14 mouse cellular contexts compared by ENCODE assay signal in genomic region chr2:28066686-28067085, GRCm38 (mm10). TPM values are rescaled to one million over a fixed set of nuclear protein-coding genes. Genes with fewer than 3 reads are reported as not detected.
DNase-seq lines count a peak whose midpoint lies in the region; ATAC-seq lines count a peak whose summit lies in the region.
"Had no signal": no experiment of that assay in that cellular context is flagged by ENCODE, and none has a peak within 500 bp of the region (broad histone marks: within the 10 kb centered on the region; RNA-seq: fewer than 3 reads in every experiment).

No protein-coding gene starts in this region.

- no peaks in the 10 kb centered on the region for H3K9me3 ChIP-seq in hindbrain, embryonic 13.5 days
- no peaks in the 10 kb centered on the region for H3K9me3 ChIP-seq in hindbrain, embryonic 16.5 days (ENCODE audit: control insufficient read depth, low read length)
- no peaks in the 10 kb centered on the region for H3K9me3 ChIP-seq in neural tube, embryonic 13.5 days
- no peaks in the 10 kb centered on the region for H3K9me3 ChIP-seq in limb, embryonic 15.5 days
- H3K9me3 ChIP-seq: hindbrain, embryonic 15.5 days had no signal

- H3K27me3 ChIP-seq in hindbrain, embryonic 13.5 days = no peaks in the 10 kb centered on the region
- no peaks in the 10 kb centered on the region for H3K27me3 ChIP-seq in hindbrain, embryonic 16.5 days (replicated peaks; ENCODE audit: control insufficient read depth, insufficient read depth, low read length)
- H3K27me3 ChIP-seq in neural tube, embryonic 13.5 days = no peaks in the 10 kb centered on the region
- no peaks in the 10 kb centered on the region for H3K27me3 ChIP-seq in limb, embryonic 15.5 days
- H3K27me3 ChIP-seq: hindbrain, embryonic 15.5 days had no signal

- DNase-seq in neural tube, embryonic 10.5 days (ENCODE audit: extremely low spot score, low spot score) = no peak
- no peak for DNase-seq in gastrocnemius, postnatal 4 days (ENCODE audit: low spot score in 2 of 2)
- DNase-seq: adrenal gland, postnatal 14 days had no signal

- H3K9ac ChIP-seq in hindbrain, embryonic 13.5 days = no peak overlapping the region
- H3K9ac ChIP-seq in hindbrain, embryonic 16.5 days (ENCODE audit: low read depth, low read length) = no peak overlapping the region
- no peak overlapping the region for H3K9ac ChIP-seq in neural tube, embryonic 13.5 days
- no peak overlapping the region for H3K9ac ChIP-seq in limb, embryonic 15.5 days
- H3K9ac ChIP-seq: hindbrain, embryonic 15.5 days had no signal

- WGBS in hindbrain, embryonic 13.5 days = 84% methylated on average over 5 of the region's 5 CpGs
- 74% methylated on average over 5 of the region's 5 CpGs for WGBS in hindbrain, embryonic 16.5 days
- 75% methylated on average over 5 of the region's 5 CpGs for WGBS in neural tube, embryonic 13.5 days
- 75% methylated on average over 5 of the region's 5 CpGs for WGBS in limb, embryonic 15.5 days

- no peak for ATAC-seq in hindbrain, embryonic 13.5 days (ENCODE audit: low FRiP score)
- no peak for ATAC-seq in hindbrain, embryonic 16.5 days
- ATAC-seq in neural tube, embryonic 13.5 days (ENCODE audit: low read depth) = no peak
- ATAC-seq in limb, embryonic 15.5 days (ENCODE audit: insufficient number of reproducible peaks, low FRiP score, low TSS enrichment, low read depth) = no peak
- no peak for ATAC-seq in inflammation-experienced regulatory T-cells, adult 6 months
- ATAC-seq: lung, postnatal 0 days had no signal

- H3K36me3 ChIP-seq in hindbrain, embryonic 13.5 days = no peaks in the 10 kb centered on the region
- H3K36me3 ChIP-seq in hindbrain, embryonic 16.5 days (ENCODE audit: control insufficient read depth, insufficient read depth, low read length) = no peaks in the 10 kb centered on the region
- no peaks in the 10 kb centered on the region for H3K36me3 ChIP-seq in neural tube, embryonic 13.5 days
- no peaks in the 10 kb centered on the region for H3K36me3 ChIP-seq in limb, embryonic 15.5 days
- H3K36me3 ChIP-seq: hindbrain, embryonic 15.5 days had no signal

- no peak overlapping the region for H3K4me2 ChIP-seq in hindbrain, embryonic 13.5 days
- H3K4me2 ChIP-seq in hindbrain, embryonic 16.5 days (ENCODE audit: low read length) = no peak overlapping the region
- no peak overlapping the region for H3K4me2 ChIP-seq in neural tube, embryonic 13.5 days
- H3K4me2 ChIP-seq in limb, embryonic 15.5 days = no peak overlapping the region
- H3K4me2 ChIP-seq: hindbrain, embryonic 15.5 days had no signal

- H3K4me1 ChIP-seq in hindbrain, embryonic 13.5 days (replicated peaks) = peaks cover 20% of the 10 kb centered on the region
- no peaks in the 10 kb centered on the region; the same call in 1 of the 2 replicates for H3K4me1 ChIP-seq in hindbrain, embryonic 16.5 days (ENCODE audit: control insufficient read depth, insufficient read depth, low read depth, low read length)
- peaks cover 27% of the 10 kb centered on the region for H3K4me1 ChIP-seq in neural tube, embryonic 13.5 days (replicated peaks)
- peaks cover 14% of the 10 kb centered on the region; the same call in 1 of the 2 replicates for H3K4me1 ChIP-seq in limb, embryonic 15.5 days
- H3K4me1 ChIP-seq: megakaryocyte, embryonic 14.5 days had no signal

- H3K27ac ChIP-seq in hindbrain, embryonic 13.5 days = peak overlapping the region; percentile 26; the same call in 1 of the 2 replicates
- no peak overlapping the region for H3K27ac ChIP-seq in hindbrain, embryonic 16.5 days (ENCODE audit: low read depth, low read length)
- H3K27ac ChIP-seq in neural tube, embryonic 13.5 days (replicated peaks) = peak overlapping the region; percentile 56; the same call in 1 of the 2 replicates
- H3K27ac ChIP-seq in limb, embryonic 15.5 days = peak overlapping the region; percentile 54; the same call in 1 of the 2 replicates

- no peak overlapping the region for H3K4me3 ChIP-seq in hindbrain, embryonic 13.5 days
- H3K4me3 ChIP-seq in hindbrain, embryonic 16.5 days (ENCODE audit: low read length) = no peak overlapping the region
- no peak overlapping the region for H3K4me3 ChIP-seq in neural tube, embryonic 13.5 days
- no peak overlapping the region for H3K4me3 ChIP-seq in limb, embryonic 15.5 days
- H3K4me3 ChIP-seq: hindbrain, embryonic 15.5 days; megakaryocyte, embryonic 14.5 days had no signal

RNA-seq across cellular contexts. Expression of gene Fcnb, which starts 18.0 kb away (rescaled TPM):
- polyA plus RNA-seq in hindbrain, embryonic 13.5 days (2015; fragmentation: Nextera tagmentation; extraction: Ambion mirVana) = 0.19 TPM in 1 of 2 replicates, not detected in the other
- not detected in 2 replicates for polyA plus RNA-seq in hindbrain, embryonic 16.5 days (2015; fragmentation: Nextera tagmentation; extraction: Ambion mirVana)
- 0.27 TPM in 1 of 2 replicates, not detected in the other for polyA plus RNA-seq in neural tube, embryonic 13.5 days (2015; fragmentation: Nextera tagmentation; extraction: Ambion mirVana)
- polyA plus RNA-seq in limb, embryonic 15.5 days (2015; fragmentation: Nextera tagmentation; extraction: Ambion mirVana) = 0.37 and 0.45 TPM in 2 replicates
- polyA plus RNA-seq in inflammation-experienced regulatory T-cells, adult 6 months (2017; shearing (Covaris generic)) = not detected
- total RNA-seq in gastrocnemius, postnatal 4 days (2021) = not detected
- total RNA-seq: heart, adult 18-20 months; layer of hippocampus, postnatal 36 days had no signal
- polyA plus RNA-seq: hindbrain, embryonic 15.5 days; kidney, adult 2 months had no signal
